Mouse (Mus musculus): ENCODE measurements at regions not wholly inside any gene's neighbourhood (a gene's known extent, or its start where the extent isn't known, plus 50 kb on each side); places are given as distances from the start of the nearest gene placed in this dataset.
"Not testable (repeated sequence)": the region's sequence is repeated elsewhere in the genome, so short reads cannot be mapped to it uniquely, and the experiment has no call there.

DNA sequence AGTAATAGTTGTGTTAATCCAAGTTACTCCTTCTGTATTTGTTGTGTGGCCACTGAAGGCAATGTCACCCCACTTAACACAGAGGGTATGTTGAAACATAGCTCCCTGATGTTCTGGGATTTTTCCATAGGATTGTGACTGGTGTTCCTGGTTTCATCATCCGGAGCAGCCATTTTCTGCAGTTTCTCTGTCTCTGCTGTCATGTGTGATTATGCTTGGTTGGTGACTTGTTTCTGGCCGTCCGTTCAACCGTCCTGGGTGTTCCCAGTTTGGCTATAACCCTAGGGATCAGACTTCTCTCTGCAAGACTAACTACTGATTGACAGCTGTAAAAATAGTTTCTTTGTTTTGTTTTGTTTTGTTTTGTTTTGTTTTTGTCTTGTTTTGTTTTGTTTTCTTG, 98.1 kb upstream of the Rpl34 start:
- no peak for DNase-seq (ENCODE audit: extremely low spot score)

DNA sequence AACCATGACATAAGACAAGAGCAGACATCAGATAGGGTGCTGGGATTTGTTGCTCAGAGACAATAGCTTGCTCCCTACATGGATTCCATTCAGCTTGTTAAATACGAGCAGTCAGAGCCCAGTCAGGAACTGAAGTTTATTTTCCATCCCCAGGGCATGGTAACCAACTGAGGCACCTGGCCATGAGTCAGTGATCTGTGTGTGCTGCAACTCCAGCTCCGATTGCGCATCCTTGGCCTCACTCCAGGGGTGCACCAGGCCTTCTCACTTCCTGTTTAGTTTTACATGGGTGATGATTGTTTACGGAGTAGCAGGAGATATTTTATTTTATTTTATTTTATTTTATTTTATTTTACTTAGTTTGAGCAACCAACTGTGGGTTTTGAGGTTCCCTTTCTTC, 97.7 kb upstream of the Rpl34 start:
- no peak for DNase-seq (ENCODE audit: extremely low spot score)

DNA sequence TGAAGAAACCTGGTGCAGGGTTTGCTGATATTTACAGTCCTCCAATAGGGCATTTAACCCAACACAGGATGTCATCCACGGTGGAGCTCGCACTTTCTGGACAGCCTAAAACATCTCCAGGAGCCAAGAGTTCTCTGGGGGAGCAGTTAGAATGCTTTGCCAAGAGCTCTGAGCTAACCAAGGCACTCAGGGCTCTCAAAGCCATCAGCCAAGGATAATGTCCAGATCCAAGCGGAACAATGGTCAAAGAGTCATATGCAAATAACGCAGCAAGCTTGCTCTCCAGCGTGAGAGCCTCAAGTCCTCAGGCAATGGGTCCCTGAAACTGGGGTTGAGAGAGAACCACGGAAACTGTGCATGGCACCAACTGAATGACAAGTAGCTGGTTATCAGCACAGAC, 96.8 kb upstream of the Rpl34 start:
- no peak for DNase-seq (ENCODE audit: extremely low spot score)

GRCm38 (mm10) chr3:130819837-130820098, 89.6 kb upstream of the Rpl34 start:
- DNase-seq (ENCODE audit: extremely low spot score), result no peak

GRCm38 (mm10) chr3:130819031-130819836, 89.0 kb upstream of the Rpl34 start:
- no peak for DNase-seq (ENCODE audit: extremely low spot score)

GRCm38 (mm10) chr3:130818467-130819030, 88.4 kb upstream of the Rpl34 start:
- peak; percentile 90 for DNase-seq (ENCODE audit: extremely low spot score)

DNA sequence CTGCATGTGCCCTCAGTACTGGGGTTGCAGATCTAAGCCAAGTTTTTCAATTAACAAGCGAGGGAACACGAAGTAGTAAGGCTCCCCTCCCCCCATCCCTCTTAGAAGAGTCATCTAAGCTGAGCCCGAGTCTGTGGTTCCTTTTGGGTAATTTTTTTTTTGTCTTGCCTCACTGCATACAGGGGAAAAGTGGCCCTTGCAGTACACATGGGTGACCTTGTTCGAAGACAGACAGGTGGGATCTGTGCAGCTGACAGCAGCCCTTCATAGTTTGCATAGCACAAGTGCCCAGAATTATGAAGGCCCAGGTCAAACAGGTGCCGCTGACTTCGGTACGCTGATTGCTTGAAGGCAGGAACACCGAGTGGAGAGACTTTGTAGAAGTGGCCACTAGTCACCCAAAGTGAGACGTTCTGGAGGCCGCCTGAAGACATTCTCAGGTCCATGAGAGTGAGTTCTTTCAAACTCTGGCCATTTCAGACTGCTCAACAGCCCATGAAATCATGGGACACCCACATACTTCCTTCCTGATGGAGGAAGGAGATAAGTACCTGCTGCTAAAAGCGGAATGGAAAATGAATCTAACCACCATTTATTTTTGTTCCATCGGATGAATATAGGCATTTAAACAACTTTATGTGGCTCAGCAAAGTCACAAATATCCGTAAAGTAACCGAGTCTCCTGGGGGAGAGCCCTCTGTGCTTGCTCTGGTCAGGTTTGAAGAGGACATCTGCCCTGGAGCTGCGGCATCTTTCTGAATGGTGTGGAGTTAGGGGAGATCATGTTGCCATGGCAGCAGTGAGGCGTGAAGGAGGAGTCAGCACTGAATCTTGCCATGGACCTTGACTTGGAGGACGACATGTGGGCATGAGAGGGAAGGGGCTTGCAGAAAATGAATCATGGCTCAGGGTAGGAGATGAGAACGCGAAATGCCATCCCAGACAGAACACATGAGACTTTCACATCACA, 79.8 kb upstream of the Rpl34 start:
- no peak for DNase-seq (ENCODE audit: extremely low spot score)

DNA sequence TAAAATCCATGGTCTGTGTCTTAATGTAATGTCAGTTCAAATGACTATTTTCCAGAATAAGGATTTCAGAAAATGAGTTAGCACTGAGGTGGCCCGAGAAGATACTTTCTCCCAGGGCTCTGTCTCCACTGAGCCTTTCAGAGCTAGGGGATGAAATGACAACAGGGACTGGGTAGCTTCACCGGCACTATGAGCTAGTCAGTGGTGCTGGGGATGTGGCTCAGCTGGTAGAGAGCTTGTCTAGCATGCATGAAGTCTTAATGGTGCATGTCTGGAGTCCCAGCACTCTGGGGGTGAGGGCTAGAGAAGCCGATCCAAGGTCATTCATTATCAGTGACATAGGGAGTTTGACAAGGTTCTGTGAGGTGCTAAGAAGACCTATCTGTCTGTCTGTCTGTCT, 75.1 kb upstream of the Rpl34 start:
- no peak for DNase-seq (ENCODE audit: extremely low spot score)

- no peak for DNase-seq (ENCODE audit: extremely low spot score)
These were observed 74.1 kb upstream of the Rpl34 start for GRCm38 (mm10) chr3:130804327-130804662.

- DNase-seq (ENCODE audit: extremely low spot score), result peak; percentile 23
These were observed 73.6 kb upstream of the Rpl34 start for GRCm38 (mm10) chr3:130803591-130804326.

GRCm38 (mm10) chr3:130800016-130800415, 69.8 kb upstream of the Rpl34 start:
- no peak for DNase-seq (ENCODE audit: extremely low spot score)

DNA sequence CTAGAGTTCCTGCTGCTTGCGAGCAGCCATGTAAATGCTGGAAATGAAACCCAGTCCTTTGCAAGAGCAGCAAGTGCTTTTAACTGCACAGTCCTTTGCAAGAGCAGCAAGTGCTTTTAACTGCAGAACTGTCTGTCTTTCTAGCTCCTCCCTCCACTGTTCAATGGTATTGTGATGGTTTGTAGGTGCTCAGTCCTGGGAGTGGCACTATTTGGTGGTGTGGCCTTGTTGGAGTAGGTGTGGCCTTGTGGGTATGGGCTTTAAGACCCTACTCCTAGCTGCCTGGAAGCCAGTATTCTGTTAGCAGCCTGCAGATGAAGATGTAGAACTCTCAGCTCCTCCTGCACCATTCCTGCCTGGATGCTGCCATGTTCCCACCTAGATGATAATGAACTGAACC, 67.8 kb upstream of the Rpl34 start:
- not testable (repeated sequence) for DNase-seq (ENCODE audit: extremely low spot score)

- no peak for DNase-seq (ENCODE audit: extremely low spot score)
These were observed 66.3 kb upstream of the Rpl34 start for GRCm38 (mm10) chr3:130796531-130796930.

- DNase-seq (ENCODE audit: extremely low spot score), result no peak
These were observed 65.2 kb upstream of the Rpl34 start for GRCm38 (mm10) chr3:130795396-130795795.

GRCm38 (mm10) chr3:130794142-130794925, 64.1 kb upstream of the Rpl34 start:
- no peak for DNase-seq (ENCODE audit: extremely low spot score)

GRCm38 (mm10) chr3:130780706-130781240, 50.6 kb upstream of the Rpl34 start:
- no peak for DNase-seq (ENCODE audit: extremely low spot score)
